Mouse (Mus musculus) embryonic fibroblast, embryonic 13.5 days (primary cell): ENCODE measurements around the gene Tox3.

ENCODE experiments used
- CTCF ChIP-seq: IDR thresholded peaks from 2 replicates; pipeline ENCODE4 v1.5.1; 2011; ENCODE audit warnings: mild to moderate bottlenecking, control low read depth, low read length, moderate library complexity, borderline replicate concordance; ENCODE audit not compliant: insufficient read depth
- POLR2A ChIP-seq: IDR thresholded peaks from 2 replicates; pipeline ENCODE4 v1.6.1; 2011; ENCODE audit warnings: low read depth, mild to moderate bottlenecking, control low read depth, low read length, moderate library complexity

GRCm38 (mm10) chr8:90266239-90266638 is 81.9 kb downstream of the Tox3 start:
- TF ChIP-seq CTCF (no peak), POLR2A (no peak)
